Mouse (Mus musculus) liver, embryonic 14.5 days (tissue): ENCODE measurements around the gene Tmprss11a. TPM values are rescaled to one million over a fixed set of nuclear protein-coding genes. Genes with fewer than 3 reads are reported as not detected.

Source experiments
- ATAC-seq: fragments of 200-750 bp; cut with Nextera tagmentation; 2 replicates; pipeline ENCODE4 v1.8.0; 2017; ENCODE audit warnings: moderate number of reproducible peaks, mild to moderate bottlenecking, moderate library complexity; ENCODE audit not compliant: insufficient read depth
- DNase-seq, 3 experiments: peaks; one replicate each; pipeline ENCODE4 v3.0.0-alpha.2; 2012 to 2013; ENCODE audit warnings: low read depth in 3 of 3, low spot score in 3 of 3
- H3K27ac ChIP-seq: fragments of 300-500 bp; sonication (generic); 2 replicates; pipeline ENCODE4 v1.5.1; 2014; ENCODE audit warnings: moderate library complexity, mild to moderate bottlenecking, control low read depth, inconsistent platforms
- H3K27me3 ChIP-seq: fragments of 300-500 bp; sonication (generic); 2 replicates; pipeline ENCODE4 v1.6.1; 2014; ENCODE audit warnings: mild to moderate bottlenecking, low read length, moderate library complexity; ENCODE audit not compliant: control insufficient read depth, insufficient read depth
- H3K36me3 ChIP-seq: fragments of 300-500 bp; sonication (generic); replicated peaks from 2 replicates; pipeline ENCODE4 v1.6.1; 2014; ENCODE audit warnings: low read depth; ENCODE audit not compliant: control insufficient read depth, insufficient read depth
- H3K4me1 ChIP-seq, 2 experiments: fragments of 200-500 bp in 1 of 2; fragments of 300-500 bp in 1 of 2; sonication (generic) in 1 of 2; replicated peaks; 2 replicates each; pipeline ENCODE4 v1.6.1; 2012 to 2014; ENCODE audit warnings: antibody characterized with exemption in 1 of 2, inconsistent platforms in 1 of 2, low read length in 1 of 2; ENCODE audit not compliant: control insufficient read depth in 2 of 2, insufficient read depth in 2 of 2
- H3K4me2 ChIP-seq: fragments of 300-500 bp; sonication (generic); 2 replicates; pipeline ENCODE4 v1.6.1; 2014; ENCODE audit warnings: low read depth, mild to moderate bottlenecking, control low read depth, moderate library complexity
- H3K4me3 ChIP-seq, 2 experiments: fragments of 200-500 bp in 1 of 2; fragments of 300-500 bp in 1 of 2; sonication (generic) in 1 of 2; 2 replicates each; pipeline ENCODE4 v1.5.1; 2012 to 2014; ENCODE audit warnings: low read depth in 2 of 2, low read length in 2 of 2, mild to moderate bottlenecking in 2 of 2, control low read depth in 1 of 2, inconsistent platforms in 1 of 2, moderate library complexity in 1 of 2; ENCODE audit not compliant: insufficient read depth in 1 of 2
- H3K9ac ChIP-seq: fragments of 300-500 bp; sonication (generic); replicated peaks from 2 replicates; pipeline ENCODE4 v1.6.1; 2014; ENCODE audit warnings: mild to moderate bottlenecking, control low read depth, moderate library complexity
- H3K9me3 ChIP-seq: fragments of 300-500 bp; sonication (generic); 2 replicates; pipeline ENCODE4 v1.6.1; 2016; ENCODE audit warnings: low read length, mixed read lengths; ENCODE audit not compliant: control insufficient read depth
- CTCF ChIP-seq: IDR thresholded peaks from 2 replicates; pipeline ENCODE4 v1.5.1; 2016; ENCODE audit warnings: antibody characterized with exemption, low read depth, control low read depth
- EP300 ChIP-seq: IDR thresholded peaks from 2 replicates; pipeline ENCODE4 v1.6.1; 2016; ENCODE audit warnings: antibody characterized with exemption, low read depth
- WGBS: fragments of 180-500 bp; shearing (Covaris S2); extraction: QIAGEN DNeasy Blood & Tissue Kit; methylation state at CpG from one replicate; pipeline ENCODE4 v1.1.7; 2014; ENCODE audit not compliant: insufficient replicate concordance; 5-methylcytosine and 5-hydroxymethylcytosine counted together
- polyA plus RNA-seq, 2 experiments: library from polyadenylated mRNA; depleted of rRNA in 1 of 2; stranded (reverse) in 1 of 2; unstranded in 1 of 2; fragments of >200 nt; fragmentation: Nextera tagmentation in 1 of 2; extraction: Ambion mirVana in 1 of 2; gene quantifications; 2 replicates each; pipeline versions ENCODE4 v1.2.1 to v1.2.3; 2012 to 2014

Tmprss11a gene
- not detected in 2 replicates for polyA plus RNA-seq (2012; rRNA removed)
- not detected in 2 replicates for polyA plus RNA-seq (2014; fragmentation: Nextera tagmentation; extraction: Ambion mirVana)

DNA sequence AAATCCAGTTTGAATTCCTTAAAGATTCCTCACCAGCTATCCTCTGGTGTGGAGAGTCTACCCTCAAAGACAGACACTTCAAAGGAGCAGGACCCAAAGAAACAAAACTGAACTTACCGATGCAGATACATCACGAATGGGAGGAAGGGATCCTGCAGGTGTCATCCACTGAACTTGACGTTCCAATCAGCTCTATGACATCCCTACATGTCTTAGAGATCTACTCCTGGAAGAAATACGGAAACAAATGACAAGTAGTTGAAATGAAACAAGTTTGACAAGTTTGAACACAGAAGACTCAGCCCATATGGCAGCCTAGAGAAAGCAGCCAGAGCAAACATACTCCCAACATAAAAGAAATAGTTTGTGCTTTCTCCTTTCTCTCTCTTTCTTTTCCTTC lies at the start of gene Tmprss11a:
Gene Tmprss11a, minus strand, starts transcription at position 101 of the 400 bp plus-strand sequence.
- Histone ChIP-seq H3K36me3 (no peaks in the 10 kb centered on the region), H3K4me2 (no peak within 1 kb of the TSS), H3K9me3 (no peaks in the 10 kb centered on the region), H3K9ac (no peak within 1 kb of the TSS), H3K27me3 (no peaks in the 10 kb centered on the region), H3K4me1 (no peaks in the 10 kb centered on the region), H3K27ac (no peak within 1 kb of the TSS), H3K4me3 (no peak within 1 kb of the TSS)
- ATAC-seq (no peak), DNase-seq (no peak)
- TF ChIP-seq EP300 (no peak), CTCF (no peak)
- 54% methylated on average over 4 of the region's 4 CpGs for WGBS

DNA sequence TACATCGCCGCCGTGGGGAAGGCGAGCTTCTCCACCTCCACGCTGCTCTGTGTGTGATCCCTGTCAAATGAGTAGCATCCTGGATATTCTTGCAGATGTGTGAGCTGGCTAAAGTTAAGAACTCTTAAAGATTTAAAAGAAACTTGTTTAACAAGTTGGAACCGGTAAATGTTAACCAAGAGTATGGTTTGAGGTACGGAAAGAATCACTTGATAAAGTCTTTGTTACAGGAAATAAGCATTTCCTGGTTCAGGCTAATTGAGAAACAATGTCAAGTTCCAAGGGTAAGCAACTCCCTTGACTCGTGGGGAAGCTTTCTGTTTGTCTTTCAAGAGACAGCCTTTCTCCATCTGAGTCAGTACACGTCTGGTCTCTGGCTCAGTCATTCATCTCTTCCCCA lies 49.7 kb upstream of the Tmprss11a start, which contains the start of gene Tmprss11g:
Gene Tmprss11g, minus strand, starts transcription at position 101 of the 400 bp plus-strand sequence.
- no peaks in the 10 kb centered on the region for H3K9me3 ChIP-seq
- no peaks in the 10 kb centered on the region for H3K4me1 ChIP-seq
- DNase-seq (no peak), ATAC-seq (no peak)
- no peak within 1 kb of the TSS for H3K27ac ChIP-seq
- H3K4me2 ChIP-seq, result no peak within 1 kb of the TSS
- no peak within 1 kb of the TSS for H3K4me3 ChIP-seq
- no peaks in the 10 kb centered on the region for H3K36me3 ChIP-seq
- 50% methylated on average over 9 of the region's 9 CpGs for WGBS
- TF ChIP-seq EP300 (no peak), CTCF (no peak)
- no peaks in the 10 kb centered on the region for H3K27me3 ChIP-seq
- no peak within 1 kb of the TSS for H3K9ac ChIP-seq

DNA sequence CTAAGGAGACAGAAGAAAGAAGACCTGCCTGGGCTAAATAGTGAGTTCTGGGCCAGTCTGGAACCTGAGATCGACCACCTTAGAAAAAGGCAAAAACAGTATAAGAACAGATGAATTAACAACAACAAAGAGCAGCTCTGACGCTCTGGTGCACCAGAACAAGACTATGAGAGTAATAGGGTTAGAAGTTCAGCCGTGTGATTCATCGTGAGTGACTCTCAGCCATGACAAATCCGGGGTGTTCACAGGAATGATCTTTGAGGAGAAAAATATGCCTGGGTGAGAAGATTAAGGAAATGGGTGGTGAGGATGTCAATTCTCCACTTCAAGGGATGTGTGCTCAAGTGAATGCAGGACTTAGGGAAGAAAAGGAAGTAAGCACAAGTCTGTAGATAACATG lies 42.7 kb upstream of the Tmprss11a start:
- DNase-seq, result no peak
- ATAC-seq, result no peak
- no peaks in the 10 kb centered on the region for H3K4me1 ChIP-seq
- TF ChIP-seq EP300 (no peak), CTCF (no peak)
- H3K9me3 ChIP-seq, result no peaks in the 10 kb centered on the region
- H3K4me2 ChIP-seq, result no peak overlapping the region
- 52% methylated on average over 5 of the region's 5 CpGs for WGBS
- H3K4me3 ChIP-seq, result no peak overlapping the region
- H3K36me3 ChIP-seq, result no peaks in the 10 kb centered on the region
- no peak overlapping the region for H3K9ac ChIP-seq
- H3K27me3 ChIP-seq, result no peaks in the 10 kb centered on the region
- no peak overlapping the region for H3K27ac ChIP-seq

DNA sequence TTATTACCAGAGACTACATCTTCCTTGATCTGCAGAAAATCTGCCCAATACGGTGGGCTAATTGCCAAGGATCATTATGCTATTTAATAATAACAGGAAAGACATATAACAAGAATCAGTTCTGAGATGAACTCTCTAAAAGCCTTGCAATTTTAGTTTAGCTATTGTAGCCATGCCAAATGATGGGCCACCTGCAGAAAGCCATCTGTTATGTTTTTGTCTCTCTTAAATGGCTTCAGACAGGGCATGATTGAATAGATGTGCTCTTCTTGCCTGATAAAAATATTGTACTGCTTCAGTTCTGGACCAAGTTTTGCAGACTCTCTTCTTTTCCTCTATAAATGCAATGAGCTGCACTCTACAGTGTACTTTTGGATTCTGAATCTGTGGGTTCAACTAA lies 24.7 kb upstream of the Tmprss11a start:
- TF ChIP-seq CTCF (no peak), EP300 (no peak)
- Histone ChIP-seq H3K36me3 (no peaks in the 10 kb centered on the region), H3K9ac (no peak overlapping the region), H3K4me1 (no peaks in the 10 kb centered on the region), H3K4me3 (no peak overlapping the region), H3K27ac (no peak overlapping the region), H3K4me2 (no peak overlapping the region), H3K9me3 (no peaks in the 10 kb centered on the region), H3K27me3 (no peaks in the 10 kb centered on the region)
- 43% methylated on average over 1 of the region's 1 CpGs for WGBS
- DNase-seq, result no peak
- ATAC-seq, result no peak

DNA sequence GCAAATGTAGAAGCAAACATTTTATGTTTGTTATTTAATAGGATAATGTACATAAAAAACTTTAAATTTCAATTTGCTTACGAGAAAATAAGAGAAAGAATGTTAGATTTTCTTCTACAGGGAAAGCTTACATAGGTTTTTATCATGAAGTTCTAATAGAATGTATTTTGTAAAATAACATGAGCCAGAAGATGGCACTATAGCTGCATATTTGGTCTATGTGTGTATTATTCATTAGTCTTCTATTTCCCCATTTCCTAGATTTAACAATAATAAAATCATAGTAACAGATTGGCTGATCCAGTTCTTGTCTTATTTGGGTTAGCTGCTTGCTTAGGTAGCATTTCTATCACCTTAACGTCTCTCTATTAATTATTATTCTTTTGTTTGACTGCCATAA lies 13.8 kb upstream of the Tmprss11a start:
- Histone ChIP-seq H3K36me3 (no peaks in the 10 kb centered on the region), H3K4me1 (no peaks in the 10 kb centered on the region), H3K9me3 (no peaks in the 10 kb centered on the region), H3K4me2 (no peak overlapping the region), H3K9ac (no peak overlapping the region), H3K27ac (no peak overlapping the region), H3K27me3 (no peaks in the 10 kb centered on the region), H3K4me3 (no peak overlapping the region)
- no peak for TF ChIP-seq CTCF
- TF ChIP-seq EP300, result no peak
- DNase-seq, result no peak
- no peak for ATAC-seq
- 38% methylated on average over 2 of the region's 2 CpGs for WGBS
